8 mouse cellular contexts compared by ENCODE assay signal in genomic region chr19:8992769-8993624, GRCm38 (mm10). TPM values are rescaled to one million over a fixed set of nuclear protein-coding genes. Genes with fewer than 3 reads are reported as not detected.
DNase-seq lines count a peak whose midpoint lies in the region; ATAC-seq and TF ChIP-seq lines count a peak whose summit lies in the region.

No protein-coding gene starts in this region.

- H3K9ac ChIP-seq in intestine, embryonic 16.5 days (ENCODE audit: low read depth, low read length): peak overlapping the region; percentile 51
- H3K9ac ChIP-seq in limb, embryonic 13.5 days: peak overlapping the region; percentile 53; the same call in 1 of the 2 replicates
- no peak overlapping the region for H3K9ac ChIP-seq in stomach, embryonic 14.5 days (replicated peaks; ENCODE audit: low read depth, low read length)

- ATAC-seq in intestine, embryonic 16.5 days: peak; percentile 4; the same call in 1 of the 2 replicates
- no peak for ATAC-seq in limb, embryonic 13.5 days (ENCODE audit: low FRiP score, low read depth)
- ATAC-seq in stomach, embryonic 14.5 days (ENCODE audit: insufficient number of reproducible peaks, insufficient read depth, low FRiP score, low read depth): 0 out of 2 replicates have a peak, but pooled peaks have one; percentile 7

- no peaks in the 10 kb centered on the region for H3K36me3 ChIP-seq in intestine, embryonic 16.5 days (ENCODE audit: control insufficient read depth, insufficient read depth, low read length)
- H3K36me3 ChIP-seq in limb, embryonic 13.5 days: no peaks in the 10 kb centered on the region
- H3K36me3 ChIP-seq in myocyte (ENCODE audit: control insufficient read depth, insufficient read depth): no peaks in the 10 kb centered on the region
- H3K36me3 ChIP-seq in stomach, embryonic 14.5 days (ENCODE audit: control insufficient read depth, insufficient read depth, low read length): no peaks in the 10 kb centered on the region

- peak; percentile 28 for DNase-seq in cerebellum, adult 9-11 months
- DNase-seq in cerebellum, adult 11-12 months: no peak
- peak; percentile 64 to 71 for DNase-seq in cerebellum, postnatal 36 days
- DNase-seq in gastrocnemius, postnatal 4 days (ENCODE audit: low spot score in 2 of 2): peak; percentile 80 to 88

- H3K27ac ChIP-seq in intestine, embryonic 16.5 days (ENCODE audit: low read length): peak overlapping the region; percentile 97
- H3K27ac ChIP-seq in limb, embryonic 13.5 days: peak overlapping the region; percentile 98
- peak overlapping the region; percentile 97 for H3K27ac ChIP-seq in stomach, embryonic 14.5 days (ENCODE audit: low read length)

- H3K9me3 ChIP-seq in intestine, embryonic 16.5 days (ENCODE audit: control insufficient read depth, low read length): no peaks in the 10 kb centered on the region
- H3K9me3 ChIP-seq in limb, embryonic 13.5 days: no peaks in the 10 kb centered on the region
- H3K9me3 ChIP-seq in stomach, embryonic 14.5 days (ENCODE audit: control insufficient read depth, low read depth, low read length): no peaks in the 10 kb centered on the region

- H3K4me1 ChIP-seq in intestine, embryonic 16.5 days (ENCODE audit: control insufficient read depth, insufficient read depth, low read length): peaks cover 75% of the 10 kb centered on the region
- peaks cover 82% of the 10 kb centered on the region for H3K4me1 ChIP-seq in limb, embryonic 13.5 days
- H3K4me1 ChIP-seq in stomach, embryonic 14.5 days (ENCODE audit: control insufficient read depth, insufficient read depth, low read length): peaks cover 60% of the 10 kb centered on the region

- peak overlapping the region; percentile 3 for H3ac ChIP-seq in myocyte (ENCODE audit: control insufficient read depth, insufficient read length)

- peak overlapping the region; percentile 13; the same call in 1 of the 2 replicates for H3K4me3 ChIP-seq in intestine, embryonic 16.5 days (ENCODE audit: low read length)
- H3K4me3 ChIP-seq in limb, embryonic 13.5 days: peak overlapping the region; percentile 87
- H3K4me3 ChIP-seq in myocyte: peak overlapping the region; percentile 92
- H3K4me3 ChIP-seq in stomach, embryonic 14.5 days (ENCODE audit: low read depth, low read length): no peak overlapping the region

- H3K79me2 ChIP-seq in myocyte (ENCODE audit: control insufficient read depth, insufficient read depth): peaks cover 85% of the 10 kb centered on the region

- 33% methylated on average over 12 of the region's 12 CpGs for WGBS in intestine, embryonic 16.5 days
- WGBS in limb, embryonic 13.5 days: 22% methylated on average over 12 of the region's 12 CpGs
- WGBS in stomach, embryonic 14.5 days: 37% methylated on average over 12 of the region's 12 CpGs

- no peak for TF ChIP-seq POLR2A in myocyte (IDR thresholded peaks at IDR 0.05; ENCODE audit: insufficient read length, low read depth)

- peak overlapping the region; percentile 84 for H3K4me2 ChIP-seq in intestine, embryonic 16.5 days (ENCODE audit: low read depth, low read length)
- H3K4me2 ChIP-seq in limb, embryonic 13.5 days (replicated peaks): peak overlapping the region; percentile 81
- peak overlapping the region; percentile 100 for H3K4me2 ChIP-seq in myocyte (ENCODE audit: low read depth)
- H3K4me2 ChIP-seq in stomach, embryonic 14.5 days (replicated peaks; ENCODE audit: low read depth, low read length): peak overlapping the region; percentile 68

- H3K27me3 ChIP-seq in intestine, embryonic 16.5 days (replicated peaks; ENCODE audit: control insufficient read depth, insufficient read depth, low read length): no peaks in the 10 kb centered on the region
- no peaks in the 10 kb centered on the region for H3K27me3 ChIP-seq in limb, embryonic 13.5 days
- no peaks in the 10 kb centered on the region for H3K27me3 ChIP-seq in myocyte (ENCODE audit: control insufficient read depth, insufficient read depth, insufficient read length)
- H3K27me3 ChIP-seq in stomach, embryonic 14.5 days (ENCODE audit: control insufficient read depth, insufficient read depth, low read length): no peaks in the 10 kb centered on the region

TF ChIP-seq in myocyte, 11 proteins besides CTCF, POLR2A, EP300 and RAD21:
- TF ChIP-seq MAX (IDR thresholded peaks at IDR 0.05; ENCODE audit: low read depth): no peak
- no peak for TF ChIP-seq MYOG (IDR thresholded peaks at IDR 0.05; ENCODE audit: control insufficient read depth in 1 of 3, insufficient read depth in 1 of 3, insufficient read length in 2 of 3, low read depth in 2 of 3)
- TF ChIP-seq POLR2AphosphoS2 (IDR thresholded peaks at IDR 0.05; ENCODE audit: insufficient read length, low read depth): peak; percentile 79
- TF ChIP-seq E2F4 (IDR thresholded peaks at IDR 0.05; ENCODE audit: insufficient read depth): no peak
- no peak for TF ChIP-seq MYOD1 (IDR thresholded peaks at IDR 0.05; ENCODE audit: control insufficient read depth in 1 of 3, insufficient read length in 2 of 3, low read depth in 2 of 3)

RNA-seq across cellular contexts. Expression of gene Ahnak, which starts 3.9 kb away (rescaled TPM):
- 100 to 1,000 TPM; 377 to 414 TPM for total RNA-seq in gastrocnemius, postnatal 4 days (2021)
- 16.5 and 20.8 TPM in 2 replicates for polyA plus RNA-seq in intestine, embryonic 16.5 days (2015; fragmentation: Nextera tagmentation; extraction: Ambion mirVana)
- 35.2 and 35.6 TPM in 2 replicates for polyA plus RNA-seq in limb, embryonic 13.5 days (2015; fragmentation: Nextera tagmentation; extraction: Ambion mirVana)
- polyA plus RNA-seq in myocyte (2012; fragmentation: generic; extraction: Trizol): 93.3 TPM
- polyA plus RNA-seq in stomach, embryonic 14.5 days (2014; fragmentation: Nextera tagmentation; extraction: Ambion mirVana): 33.4 and 40.6 TPM in 2 replicates

RNA-seq across cellular contexts. Expression of gene Eef1g, which starts 26.2 kb away (rescaled TPM):
- total RNA-seq in gastrocnemius, postnatal 4 days (2021): 100 to 1,000 TPM; 704 to 748 TPM
- 392 and 445 TPM in 2 replicates for polyA plus RNA-seq in intestine, embryonic 16.5 days (2015; fragmentation: Nextera tagmentation; extraction: Ambion mirVana)
- 508 and 512 TPM in 2 replicates for polyA plus RNA-seq in limb, embryonic 13.5 days (2015; fragmentation: Nextera tagmentation; extraction: Ambion mirVana)
- 896 TPM for polyA plus RNA-seq in myocyte (2012; fragmentation: generic; extraction: Trizol)
- polyA plus RNA-seq in stomach, embryonic 14.5 days (2014; fragmentation: Nextera tagmentation; extraction: Ambion mirVana): 469 and 470 TPM in 2 replicates

RNA-seq across cellular contexts. Expression of gene Tut1, which starts 39.4 kb away (rescaled TPM):
- 10 to 100 TPM; 12.7 to 14.9 TPM for total RNA-seq in gastrocnemius, postnatal 4 days (2021)
- polyA plus RNA-seq in intestine, embryonic 16.5 days (2015; fragmentation: Nextera tagmentation; extraction: Ambion mirVana): 30.1 and 31.7 TPM in 2 replicates
- 35.6 and 36.5 TPM in 2 replicates for polyA plus RNA-seq in limb, embryonic 13.5 days (2015; fragmentation: Nextera tagmentation; extraction: Ambion mirVana)
- 24.9 TPM for polyA plus RNA-seq in myocyte (2012; fragmentation: generic; extraction: Trizol)
- 27.2 and 27.6 TPM in 2 replicates for polyA plus RNA-seq in stomach, embryonic 14.5 days (2014; fragmentation: Nextera tagmentation; extraction: Ambion mirVana)

RNA-seq across cellular contexts. Expression of gene Mta2, which starts 51.3 kb away (rescaled TPM):
- total RNA-seq in gastrocnemius, postnatal 4 days (2021): 10 to 100 TPM; 61.1 to 69.8 TPM
- polyA plus RNA-seq in intestine, embryonic 16.5 days (2015; fragmentation: Nextera tagmentation; extraction: Ambion mirVana): 119 and 130 TPM in 2 replicates
- 192 and 193 TPM in 2 replicates for polyA plus RNA-seq in limb, embryonic 13.5 days (2015; fragmentation: Nextera tagmentation; extraction: Ambion mirVana)
- polyA plus RNA-seq in myocyte (2012; fragmentation: generic; extraction: Trizol): 81.5 TPM
- polyA plus RNA-seq in stomach, embryonic 14.5 days (2014; fragmentation: Nextera tagmentation; extraction: Ambion mirVana): 41.5 and 45.3 TPM in 2 replicates
